Mouse (Mus musculus): ENCODE measurements at regions not wholly inside any gene's neighbourhood (a gene's known extent, or its start where the extent isn't known, plus 50 kb on each side); places are given as distances from the start of the nearest gene placed in this dataset.

DNA sequence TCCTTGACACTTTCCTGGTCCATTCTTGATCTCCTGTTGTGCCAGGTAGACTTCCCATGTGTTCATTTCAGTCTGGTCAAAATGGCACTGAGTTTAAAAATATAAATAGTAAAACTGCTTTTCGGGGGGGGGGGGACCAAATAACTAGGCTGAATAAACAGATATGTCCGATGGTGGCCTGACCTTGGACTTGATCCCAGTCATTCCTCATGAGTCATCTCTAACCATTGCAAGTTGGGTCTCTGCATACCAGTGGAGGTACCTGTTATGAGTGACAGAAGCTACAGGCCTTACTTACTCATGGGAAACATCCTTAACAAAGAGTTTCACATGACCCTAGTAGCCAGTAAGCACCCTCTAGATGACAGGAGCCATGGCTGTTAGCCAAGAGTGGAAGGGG lies 76.2 kb upstream of the Ncam1 start:
- H3K27ac ChIP-seq: no peak overlapping the region
- peaks cover 12% of the 10 kb centered on the region; the same call in 1 of the 2 replicates for H3K4me1 ChIP-seq
- no peak overlapping the region for H3K9ac ChIP-seq
- WGBS: 92% methylated on average over 2 of the region's 2 CpGs
- H3K9me3 ChIP-seq: no peaks in the 10 kb centered on the region
- ATAC-seq (ENCODE audit: low FRiP score, low read depth): no peak
- H3K36me3 ChIP-seq: no peaks in the 10 kb centered on the region
- no peak overlapping the region for H3K4me3 ChIP-seq
- no peak overlapping the region for H3K4me2 ChIP-seq (replicated peaks)
- H3K27me3 ChIP-seq (replicated peaks): no peaks in the 10 kb centered on the region; the same call in 1 of the 2 replicates

DNA sequence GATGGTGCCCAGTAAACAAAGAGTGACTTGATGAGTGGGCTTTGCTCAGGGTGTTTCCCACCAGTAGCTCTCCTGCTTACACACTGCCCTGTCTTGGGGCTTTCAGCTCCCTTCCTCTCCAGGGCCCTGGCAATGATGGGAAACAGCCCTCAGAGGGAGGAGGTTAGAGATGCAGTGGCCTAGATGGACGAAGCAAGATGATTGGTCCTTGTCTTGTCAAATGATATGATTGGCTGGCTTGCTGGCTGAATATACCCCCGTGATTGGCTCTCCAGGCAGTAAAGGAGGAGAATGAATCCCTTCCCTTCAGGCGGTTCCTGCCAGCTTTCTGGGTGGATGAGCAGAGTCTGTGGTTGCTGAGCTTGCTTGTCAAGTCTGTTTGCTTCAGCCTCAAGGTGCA lies 74.8 kb upstream of the Ncam1 start:
- Histone ChIP-seq H3K9me3 (no peaks in the 10 kb centered on the region), H3K36me3 (no peaks in the 10 kb centered on the region), H3K4me1 (peaks cover 6% of the 10 kb centered on the region; the same call in 1 of the 2 replicates), H3K4me3 (no peak overlapping the region), H3K27me3 (replicated peaks) (no peaks in the 10 kb centered on the region; the same call in 1 of the 2 replicates), H3K27ac (peak overlapping the region; percentile 39), H3K9ac (0 out of 2 replicates have a peak overlapping the region, but pooled peaks have one; percentile 33), H3K4me2 (replicated peaks) (peak overlapping the region; percentile 56)
- WGBS: 3% methylated on average over 3 of the region's 3 CpGs
- ATAC-seq (ENCODE audit: low FRiP score, low read depth): peak; percentile 94

DNA sequence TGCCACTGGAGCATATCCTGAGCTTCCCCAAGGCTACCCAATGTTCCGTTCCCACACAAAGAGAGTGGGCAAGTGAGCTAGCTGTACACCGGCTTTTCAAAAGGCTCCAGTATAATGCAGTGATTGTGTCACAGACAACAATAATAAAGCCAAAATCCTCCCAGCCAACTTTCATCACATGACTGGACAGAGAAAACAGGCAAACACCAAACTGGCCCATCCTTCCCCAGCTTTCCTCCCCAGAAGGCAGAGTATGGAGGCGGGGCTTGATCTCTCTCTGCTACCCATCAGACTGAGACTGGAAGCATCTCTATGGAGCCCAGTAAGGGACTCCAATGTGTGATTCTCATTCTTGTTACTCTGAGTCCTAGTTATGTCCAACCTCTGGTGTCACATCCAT lies 52.8 kb upstream of the Ncam1 start:
- Histone ChIP-seq H3K27ac (no peak overlapping the region), H3K4me3 (no peak overlapping the region), H3K4me1 (peaks cover 6% of the 10 kb centered on the region), H3K4me2 (replicated peaks) (no peak overlapping the region), H3K9me3 (no peaks in the 10 kb centered on the region), H3K9ac (no peak overlapping the region), H3K36me3 (no peaks in the 10 kb centered on the region), H3K27me3 (replicated peaks) (no peaks in the 10 kb centered on the region)
- 72% methylated on average over 3 of the region's 3 CpGs for WGBS
- no peak for ATAC-seq (ENCODE audit: low FRiP score, low read depth)

DNA sequence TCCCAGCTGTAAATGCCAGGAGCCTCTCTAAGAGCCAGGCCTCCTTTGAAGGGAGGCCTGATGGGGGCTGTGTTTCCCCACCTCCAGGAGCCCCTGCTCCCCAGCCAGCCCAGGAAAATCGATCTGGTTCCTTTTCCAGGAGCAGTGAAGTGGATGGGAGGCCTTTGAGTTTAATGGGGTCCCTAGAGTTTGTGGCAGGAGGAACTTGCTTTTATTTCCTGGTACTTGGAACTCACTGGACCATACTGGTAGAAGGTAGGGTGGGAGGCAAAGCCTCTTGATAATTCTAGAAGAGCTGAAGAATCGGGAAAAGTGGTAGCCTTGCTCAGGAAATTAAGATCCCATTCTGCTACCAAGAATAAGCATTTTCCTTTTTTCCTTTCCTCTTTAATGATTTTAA lies 50.7 kb upstream of the Ncam1 start:
- H3K27ac ChIP-seq: no peak overlapping the region
- no peak overlapping the region for H3K4me2 ChIP-seq (replicated peaks)
- no peak overlapping the region for H3K4me3 ChIP-seq
- no peaks in the 10 kb centered on the region for H3K27me3 ChIP-seq (replicated peaks)
- ATAC-seq (ENCODE audit: low FRiP score, low read depth): no peak
- peaks cover 6% of the 10 kb centered on the region for H3K4me1 ChIP-seq
- no peaks in the 10 kb centered on the region for H3K9me3 ChIP-seq
- 24% methylated on average over 2 of the region's 2 CpGs for WGBS
- no peaks in the 10 kb centered on the region for H3K36me3 ChIP-seq
- H3K9ac ChIP-seq: no peak overlapping the region

DNA sequence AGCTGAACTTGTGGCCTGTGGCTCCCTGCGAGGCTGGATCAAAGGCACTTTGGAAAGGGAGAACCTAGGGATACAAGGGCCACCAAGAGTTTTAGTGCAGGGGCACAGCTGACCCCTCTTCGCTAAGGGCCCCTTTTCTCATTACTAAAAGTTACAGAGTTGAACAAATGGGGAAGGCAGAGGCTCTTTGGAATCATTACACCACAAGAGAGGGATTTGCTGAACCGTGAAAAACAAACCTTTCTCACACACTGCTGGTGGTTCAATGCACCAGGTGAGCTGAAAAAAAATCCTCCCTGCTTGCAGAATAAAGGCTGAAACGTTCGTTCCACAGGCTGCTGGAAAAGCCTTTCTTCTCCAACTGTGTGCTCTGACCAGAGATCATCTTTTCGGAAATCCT lies 50.2 kb upstream of the Ncam1 start:
- Histone ChIP-seq H3K4me2 (replicated peaks) (no peak overlapping the region), H3K9ac (no peak overlapping the region), H3K36me3 (no peaks in the 10 kb centered on the region), H3K27ac (no peak overlapping the region), H3K9me3 (no peaks in the 10 kb centered on the region), H3K4me3 (no peak overlapping the region), H3K4me1 (peaks cover 6% of the 10 kb centered on the region), H3K27me3 (replicated peaks) (no peaks in the 10 kb centered on the region)
- no peak for ATAC-seq (ENCODE audit: low FRiP score, low read depth)
- WGBS: 6% methylated on average over 6 of the region's 6 CpGs
